Mouse (Mus musculus) embryonic facial prominence, embryonic 14.5 days (tissue): Measurements from ENCODE around the gene Wap. TPM values are rescaled to one million over a fixed set of nuclear protein-coding genes. Genes with fewer than 3 reads are reported as not detected.

Experiments used
- ATAC-seq: fragments of 200-750 bp; cut with Nextera tagmentation; 2 replicates; pipeline ENCODE4 v1.8.0; 2017; ENCODE audit warnings: low read depth, moderate number of reproducible peaks, moderate TSS enrichment
- DNase-seq: peaks from one replicate; pipeline ENCODE4 v3.0.0-alpha.2; 2015; ENCODE audit warnings: low spot score
- H3K27ac ChIP-seq: fragments of 300-500 bp; sonication (generic); replicated peaks from 2 replicates; pipeline ENCODE4 v1.5.1; 2014; ENCODE audit warnings: low read depth, mild to moderate bottlenecking, low read length, moderate library complexity
- H3K27me3 ChIP-seq: fragments of 300-500 bp; sonication (generic); replicated peaks from 2 replicates; pipeline ENCODE4 v1.6.1; 2014; ENCODE audit warnings: low read length; ENCODE audit not compliant: control insufficient read depth, insufficient read depth
- H3K36me3 ChIP-seq: fragments of 300-500 bp; sonication (generic); 2 replicates; pipeline ENCODE4 v1.6.1; 2014; ENCODE audit warnings: low read length, mixed read lengths; ENCODE audit not compliant: control insufficient read depth, insufficient read depth
- H3K4me1 ChIP-seq: fragments of 300-500 bp; sonication (generic); 2 replicates; pipeline ENCODE4 v1.6.1; 2014; ENCODE audit warnings: antibody characterized with exemption, low read length; ENCODE audit not compliant: control insufficient read depth, insufficient read depth
- H3K4me2 ChIP-seq: fragments of 300-500 bp; sonication (generic); 2 replicates; pipeline ENCODE4 v1.6.1; 2014; ENCODE audit warnings: low read depth, mild to moderate bottlenecking, low read length, moderate library complexity, mixed read lengths
- H3K4me3 ChIP-seq: fragments of 300-500 bp; sonication (generic); 2 replicates; pipeline ENCODE4 v1.5.1; 2014; ENCODE audit warnings: low read depth, mild to moderate bottlenecking, low read length
- H3K9ac ChIP-seq: fragments of 300-500 bp; sonication (generic); 2 replicates; pipeline ENCODE4 v1.6.1; 2014; ENCODE audit warnings: low read depth, mild to moderate bottlenecking, low read length, moderate library complexity, mixed read lengths
- H3K9me3 ChIP-seq: fragments of 300-500 bp; sonication (generic); 2 replicates; pipeline ENCODE4 v1.6.1; 2016; ENCODE audit warnings: low read length; ENCODE audit not compliant: control insufficient read depth
- WGBS: fragments of 180-500 bp; shearing (Covaris S2); extraction: QIAGEN DNeasy Blood & Tissue Kit; methylation state at CpG from one replicate; pipeline ENCODE4 v1.1.7; 2014; 5-methylcytosine and 5-hydroxymethylcytosine counted together
- polyA plus RNA-seq: library from polyadenylated mRNA; unstranded; fragments of >200 nt; fragmentation: Nextera tagmentation; extraction: Ambion mirVana; gene quantifications from 2 replicates; pipeline ENCODE4 v1.2.1, GENCODE M21; 2014

Gene Wap
- polyA plus RNA-seq = not detected in 2 replicates

- no peak within 1 kb of the TSS for H3K4me2 ChIP-seq
- H3K27me3 ChIP-seq = no peaks in the 10 kb centered on the region
- no peaks in the 10 kb centered on the region for H3K36me3 ChIP-seq
- ATAC-seq = no peak
- H3K4me3 ChIP-seq = no peak within 1 kb of the TSS
- 88% methylated on average over 4 of the region's 4 CpGs for WGBS
- H3K9ac ChIP-seq = no peak within 1 kb of the TSS
- no peaks in the 10 kb centered on the region for H3K9me3 ChIP-seq
- no peaks in the 10 kb centered on the region for H3K4me1 ChIP-seq
- no peak for DNase-seq
- H3K27ac ChIP-seq = no peak within 1 kb of the TSS
These were observed at the start of gene Wap for GRCm38 (mm10) chr11:6638537-6638936. TSS of gene Wap (minus strand) at chr11:6638637.

DNA sequence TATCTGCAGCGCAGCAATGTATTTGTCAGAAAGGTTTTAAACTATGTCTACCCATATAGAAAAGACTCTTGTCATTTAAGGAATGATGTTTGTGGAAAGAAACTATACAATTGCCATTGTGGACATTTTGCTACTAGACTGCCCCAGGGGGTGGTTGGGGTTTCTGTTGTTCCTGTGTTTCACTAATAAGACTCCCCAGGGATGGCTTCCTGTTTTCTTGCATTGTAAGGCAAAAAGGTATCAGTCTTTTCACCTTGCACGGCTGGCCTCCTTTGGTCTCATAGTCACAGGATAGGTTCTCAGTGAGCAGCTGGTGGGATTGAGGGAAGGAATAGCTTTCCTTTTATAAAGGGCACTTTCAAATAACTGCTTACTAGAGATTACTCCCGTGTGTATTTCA is 46.3 kb upstream of the Wap start:
- H3K27me3 ChIP-seq = no peaks in the 10 kb centered on the region

DNA sequence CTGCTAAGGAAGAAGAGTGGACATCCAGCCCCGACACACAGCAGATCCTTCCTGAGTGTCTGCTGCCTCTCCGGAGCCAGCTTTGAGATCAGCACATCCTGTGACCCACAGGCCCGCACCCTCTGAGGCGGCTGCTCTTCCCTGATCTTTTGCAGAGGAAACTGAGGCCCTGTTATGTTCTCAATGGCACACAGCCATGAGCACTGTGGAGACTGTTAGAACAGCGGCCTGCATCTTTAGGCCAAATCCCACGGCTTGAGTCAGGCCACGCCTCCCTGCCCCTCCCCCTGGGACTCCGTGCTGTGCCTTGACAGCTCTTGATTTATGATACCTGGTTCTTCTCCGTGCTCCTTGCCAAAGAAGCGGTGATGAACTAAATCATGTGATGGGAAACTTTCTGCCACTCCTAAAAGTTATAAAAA is 42.0 kb upstream of the Wap start:
- Histone ChIP-seq H3K4me1 (no peaks in the 10 kb centered on the region), H3K27ac (no peak overlapping the region; the same call in 1 of the 2 replicates), H3K9me3 (no peaks in the 10 kb centered on the region), H3K36me3 (no peaks in the 10 kb centered on the region), H3K4me2 (peak overlapping the region; percentile 15; the same call in 1 of the 2 replicates), H3K27me3 (no peaks in the 10 kb centered on the region), H3K9ac (0 out of 2 replicates have a peak overlapping the region, but pooled peaks have one; percentile 14), H3K4me3 (no peak overlapping the region)
- DNase-seq (peak; percentile 59), ATAC-seq (no peak)
- 32% methylated on average over 10 of the region's 10 CpGs for WGBS

More for the DNA sequence above, 46.3 kb upstream of the Wap start:
- H3K4me2 ChIP-seq = no peak overlapping the region
- H3K9me3 ChIP-seq = 0 out of 2 replicates have a peak, but pooled peaks cover 3% of the 10 kb centered on the region
- no peaks in the 10 kb centered on the region for H3K4me1 ChIP-seq
- H3K27ac ChIP-seq = no peak overlapping the region
- H3K4me3 ChIP-seq = no peak overlapping the region
- no peak overlapping the region for H3K9ac ChIP-seq
- ATAC-seq (no peak), DNase-seq (peak; percentile 14)
- 58% methylated on average over 3 of the region's 3 CpGs for WGBS
- no peaks in the 10 kb centered on the region for H3K36me3 ChIP-seq

DNA sequence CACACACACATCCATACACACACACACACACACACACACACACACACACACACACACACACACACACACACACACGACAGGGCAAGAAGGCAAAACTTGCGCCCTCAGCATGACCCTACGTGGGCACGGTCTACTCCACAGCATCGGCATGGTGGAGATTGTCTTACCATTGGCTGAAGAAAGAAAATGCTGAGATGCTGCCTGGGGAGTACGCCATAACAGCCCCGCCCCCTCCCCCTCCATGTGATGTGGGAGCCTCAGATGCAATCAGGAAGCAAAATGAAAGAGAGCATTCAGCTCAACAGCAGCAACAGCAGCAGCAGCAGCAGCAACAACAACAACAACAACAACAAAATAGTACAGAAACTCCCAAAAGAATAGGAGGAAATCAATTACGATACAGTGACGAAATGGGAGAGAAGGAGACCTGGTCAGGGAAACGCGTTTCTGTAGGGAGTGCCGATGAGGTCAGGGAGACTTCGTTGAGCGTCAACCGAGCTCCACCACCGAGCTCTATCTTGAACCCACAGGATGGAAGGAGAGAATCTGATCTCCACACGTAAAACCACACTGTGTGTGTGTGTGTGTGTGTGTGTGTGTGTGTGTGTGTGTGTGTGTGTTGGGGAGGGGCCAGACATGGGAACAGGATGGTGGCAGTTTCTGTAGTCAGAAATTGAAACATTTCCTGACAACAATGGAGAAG is 41.4 kb upstream of the Wap start:
- Histone ChIP-seq H3K9ac (no peak overlapping the region), H3K4me2 (peak overlapping the region; percentile 15; the same call in 1 of the 2 replicates), H3K27me3 (no peaks in the 10 kb centered on the region), H3K27ac (no peak overlapping the region; the same call in 1 of the 2 replicates), H3K9me3 (no peaks in the 10 kb centered on the region), H3K4me3 (no peak overlapping the region), H3K36me3 (no peaks in the 10 kb centered on the region), H3K4me1 (no peaks in the 10 kb centered on the region)
- ATAC-seq = no peak
- DNase-seq = no peak
- WGBS = 64% methylated on average over 17 of the region's 17 CpGs

GRCm38 (mm10) chr11:6677530-6677929 is 39.1 kb upstream of the Wap start:
- no peak overlapping the region for H3K4me3 ChIP-seq
- H3K4me2 ChIP-seq = no peak overlapping the region
- WGBS = 18% methylated on average over 7 of the region's 7 CpGs
- H3K27me3 ChIP-seq = no peaks in the 10 kb centered on the region
- no peaks in the 10 kb centered on the region for H3K36me3 ChIP-seq
- H3K4me1 ChIP-seq = no peaks in the 10 kb centered on the region
- H3K27ac ChIP-seq = no peak overlapping the region
- H3K9ac ChIP-seq = no peak overlapping the region
- ATAC-seq = peak; percentile 58; the same call in 1 of the 2 replicates
- no peaks in the 10 kb centered on the region for H3K9me3 ChIP-seq
- DNase-seq = no peak

- WGBS = 83% methylated on average over 9 of the region's 9 CpGs
- Histone ChIP-seq H3K4me3 (no peak overlapping the region), H3K27ac (no peak overlapping the region), H3K36me3 (no peaks in the 10 kb centered on the region), H3K9ac (no peak overlapping the region), H3K4me1 (no peaks in the 10 kb centered on the region), H3K4me2 (no peak overlapping the region), H3K27me3 (no peaks in the 10 kb centered on the region), H3K9me3 (no peaks in the 10 kb centered on the region)
- no peak for ATAC-seq
- DNase-seq = no peak
These were observed 38.2 kb upstream of the Wap start for GRCm38 (mm10) chr11:6676641-6677040.

GRCm38 (mm10) chr11:6675402-6675801 is 37.0 kb upstream of the Wap start:
- H3K9me3 ChIP-seq = no peaks in the 10 kb centered on the region
- H3K4me1 ChIP-seq = no peaks in the 10 kb centered on the region
- 56% methylated on average over 7 of the region's 7 CpGs for WGBS
- DNase-seq (no peak), ATAC-seq (no peak)
- H3K36me3 ChIP-seq = no peaks in the 10 kb centered on the region
- no peaks in the 10 kb centered on the region for H3K27me3 ChIP-seq
- H3K4me3 ChIP-seq = no peak overlapping the region
- no peak overlapping the region for H3K27ac ChIP-seq
- H3K9ac ChIP-seq = no peak overlapping the region
- no peak overlapping the region for H3K4me2 ChIP-seq

- Histone ChIP-seq H3K4me2 (no peak overlapping the region), H3K27ac (no peak overlapping the region), H3K27me3 (no peaks in the 10 kb centered on the region), H3K9me3 (no peaks in the 10 kb centered on the region), H3K4me3 (no peak overlapping the region), H3K36me3 (no peaks in the 10 kb centered on the region), H3K4me1 (no peaks in the 10 kb centered on the region), H3K9ac (no peak overlapping the region)
- DNase-seq (no peak), ATAC-seq (no peak)
- WGBS = 88% methylated on average over 9 of the region's 9 CpGs
These were observed 36.3 kb upstream of the Wap start for GRCm38 (mm10) chr11:6674701-6675100.

DNA sequence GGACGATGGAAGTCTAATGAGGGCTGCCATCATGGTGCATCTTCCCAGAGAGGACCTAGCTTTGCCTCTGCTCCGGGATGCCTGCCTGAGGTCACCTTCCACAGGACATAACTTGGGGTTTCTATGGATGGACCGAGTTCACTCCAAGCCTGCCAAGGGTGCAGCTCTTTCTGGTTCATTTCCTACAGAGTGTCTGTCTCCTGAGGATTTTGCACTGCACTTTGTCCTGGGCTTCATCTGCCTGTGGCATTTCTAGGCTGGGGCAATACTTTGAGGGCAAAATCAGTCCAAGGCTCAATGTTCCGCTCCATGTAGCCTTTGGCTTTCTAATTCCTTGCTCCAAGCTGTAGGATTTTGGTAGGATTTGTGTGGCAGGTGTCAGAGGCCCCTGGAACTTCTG is 32.4 kb upstream of the Wap start:
- Histone ChIP-seq H3K4me3 (no peak overlapping the region), H3K9me3 (no peaks in the 10 kb centered on the region), H3K27me3 (no peaks in the 10 kb centered on the region), H3K4me1 (no peaks in the 10 kb centered on the region), H3K4me2 (no peak overlapping the region), H3K36me3 (no peaks in the 10 kb centered on the region), H3K9ac (no peak overlapping the region), H3K27ac (no peak overlapping the region)
- DNase-seq (no peak), ATAC-seq (no peak)
- WGBS = 87% methylated on average over 4 of the region's 4 CpGs
